Mouse (Mus musculus): Measurements from ENCODE around the gene Mical2. TPM values are rescaled to one million over a fixed set of nuclear protein-coding genes. Genes with fewer than 3 reads are reported as not detected.

The Mical2 gene
- polyA plus RNA-seq, 2 experiments, result 5.0 to 7.5 TPM

- ATAC-seq (ENCODE audit: low FRiP score, low read depth) (no peak), DNase-seq (ENCODE audit: low spot score) (no peak)
- no peak overlapping the region for H3K27ac ChIP-seq (replicated peaks; ENCODE audit: low read depth, low read length)
- TF ChIP-seq POLR2A (IDR thresholded peaks at IDR 0.05; ENCODE audit: borderline replicate concordance, extremely low read depth, insufficient read depth, insufficient read length), result no peak
- no peaks in the 10 kb centered on the region for H3K36me3 ChIP-seq (ENCODE audit: control insufficient read depth, insufficient read depth, low read length)
- no peaks in the 10 kb centered on the region for H3K27me3 ChIP-seq (ENCODE audit: control insufficient read depth, insufficient read depth, low read length)
- 82% methylated on average over 8 of the region's 8 CpGs for WGBS
- no peak overlapping the region for H3K4me3 ChIP-seq (replicated peaks; ENCODE audit: low read length)
- H3K9ac ChIP-seq (ENCODE audit: low read depth, low read length, severe bottlenecking), result no peak overlapping the region
- H3K9me3 ChIP-seq (ENCODE audit: control insufficient read depth, low read length), result no peaks in the 10 kb centered on the region
- H3K4me2 ChIP-seq (replicated peaks; ENCODE audit: low read depth, low read length, severe bottlenecking), result no peak overlapping the region
- H3K4me1 ChIP-seq (ENCODE audit: control insufficient read depth, insufficient read depth, low read length), result peaks cover 2% of the 10 kb centered on the region; the same call in 1 of the 2 replicates
Observed at GRCm38 (mm10) chr7:112285573-112285972, 59.9 kb downstream of the Mical2 start.

- Histone ChIP-seq H3K27ac (replicated peaks; ENCODE audit: low read depth, low read length) (no peak overlapping the region), H3K4me3 (replicated peaks; ENCODE audit: low read length) (no peak overlapping the region), H3K27me3 (ENCODE audit: control insufficient read depth, insufficient read depth, low read length) (no peaks in the 10 kb centered on the region), H3K4me2 (replicated peaks; ENCODE audit: low read depth, low read length, severe bottlenecking) (no peak overlapping the region), H3K4me1 (ENCODE audit: control insufficient read depth, insufficient read depth, low read length) (peaks cover 2% of the 10 kb centered on the region; the same call in 1 of the 2 replicates), H3K9ac (ENCODE audit: low read depth, low read length, severe bottlenecking) (no peak overlapping the region), H3K36me3 (ENCODE audit: control insufficient read depth, insufficient read depth, low read length) (no peaks in the 10 kb centered on the region), H3K9me3 (ENCODE audit: control insufficient read depth, low read length) (no peaks in the 10 kb centered on the region)
- no peak for TF ChIP-seq POLR2A (IDR thresholded peaks at IDR 0.05; ENCODE audit: borderline replicate concordance, extremely low read depth, insufficient read depth, insufficient read length)
- WGBS, result 90% methylated on average over 5 of the region's 5 CpGs
- ATAC-seq (ENCODE audit: low FRiP score, low read depth), result no peak
- no peak for DNase-seq (ENCODE audit: low spot score)
Observed at GRCm38 (mm10) chr7:112288352-112289107, 62.9 kb downstream of the Mical2 start.

- ATAC-seq (ENCODE audit: low FRiP score, low read depth), result no peak; the same call in 1 of the 2 replicates
- no peaks in the 10 kb centered on the region for H3K36me3 ChIP-seq (ENCODE audit: control insufficient read depth, insufficient read depth, low read length)
- no peak for DNase-seq (ENCODE audit: low spot score)
- H3K27ac ChIP-seq (replicated peaks; ENCODE audit: low read depth, low read length), result 0 out of 2 replicates have a peak overlapping the region, but pooled peaks have one; percentile 33
- WGBS, result 57% methylated on average over 5 of the region's 5 CpGs
- no peak overlapping the region for H3K4me3 ChIP-seq (replicated peaks; ENCODE audit: low read length)
- peaks cover 2% of the 10 kb centered on the region; the same call in 1 of the 2 replicates for H3K4me1 ChIP-seq (ENCODE audit: control insufficient read depth, insufficient read depth, low read length)
- no peaks in the 10 kb centered on the region for H3K9me3 ChIP-seq (ENCODE audit: control insufficient read depth, low read length)
- no peaks in the 10 kb centered on the region for H3K27me3 ChIP-seq (ENCODE audit: control insufficient read depth, insufficient read depth, low read length)
- no peak overlapping the region for H3K4me2 ChIP-seq (replicated peaks; ENCODE audit: low read depth, low read length, severe bottlenecking)
- H3K9ac ChIP-seq (ENCODE audit: low read depth, low read length, severe bottlenecking), result no peak overlapping the region
- no peak for TF ChIP-seq POLR2A (IDR thresholded peaks at IDR 0.05; ENCODE audit: borderline replicate concordance, extremely low read depth, insufficient read depth, insufficient read length)
Observed at GRCm38 (mm10) chr7:112289514-112289913, 63.9 kb downstream of the Mical2 start.

- no peaks in the 10 kb centered on the region for H3K27me3 ChIP-seq (ENCODE audit: control insufficient read depth, insufficient read depth, low read length)
- no peaks in the 10 kb centered on the region for H3K9me3 ChIP-seq (ENCODE audit: control insufficient read depth, low read length)
- peak overlapping the region; percentile 33; the same call in 1 of the 2 replicates for H3K27ac ChIP-seq (replicated peaks; ENCODE audit: low read depth, low read length)
- ATAC-seq (ENCODE audit: low FRiP score, low read depth) (no peak), DNase-seq (ENCODE audit: low spot score) (no peak)
- H3K4me1 ChIP-seq (ENCODE audit: control insufficient read depth, insufficient read depth, low read length), result peaks cover 2% of the 10 kb centered on the region; the same call in 1 of the 2 replicates
- H3K4me2 ChIP-seq (replicated peaks; ENCODE audit: low read depth, low read length, severe bottlenecking), result no peak overlapping the region
- no peak for TF ChIP-seq POLR2A (IDR thresholded peaks at IDR 0.05; ENCODE audit: borderline replicate concordance, extremely low read depth, insufficient read depth, insufficient read length)
- no peaks in the 10 kb centered on the region for H3K36me3 ChIP-seq (ENCODE audit: control insufficient read depth, insufficient read depth, low read length)
- no peak overlapping the region for H3K4me3 ChIP-seq (replicated peaks; ENCODE audit: low read length)
- no peak overlapping the region for H3K9ac ChIP-seq (ENCODE audit: low read depth, low read length, severe bottlenecking)
- 54% methylated on average over 4 of the region's 4 CpGs for WGBS
Observed at GRCm38 (mm10) chr7:112289990-112290389, 64.3 kb downstream of the Mical2 start.

DNA sequence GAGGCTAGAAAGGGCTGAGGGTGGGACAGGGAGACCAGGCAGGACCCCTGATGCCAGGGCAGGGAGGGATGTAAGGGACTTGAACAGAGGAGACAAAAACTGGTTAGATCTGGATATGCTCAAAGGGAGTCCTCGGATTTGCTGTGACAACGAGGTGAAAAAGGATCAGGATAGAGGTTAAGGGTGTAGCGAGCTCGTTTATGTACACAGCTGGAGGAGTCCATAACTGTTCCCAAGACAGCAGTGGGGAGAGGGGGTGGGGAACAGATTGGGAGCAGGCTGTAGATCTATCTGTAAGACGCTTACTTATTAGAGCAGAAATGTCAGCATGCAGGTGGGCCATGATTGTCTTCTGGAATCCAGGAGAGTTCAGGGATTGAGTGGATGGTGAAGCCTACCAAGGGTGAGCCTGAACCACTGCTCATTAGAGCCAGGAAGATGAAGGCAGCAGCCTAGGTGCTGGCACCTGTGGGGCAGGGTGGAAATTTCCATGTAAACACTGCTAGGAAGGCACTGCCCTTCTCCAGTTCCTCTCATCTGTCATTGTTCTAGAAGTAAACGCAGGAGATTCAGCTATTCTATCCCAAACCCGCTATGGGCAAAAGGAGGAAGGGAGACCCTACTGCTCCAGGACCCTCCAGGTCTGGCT is 67.9 kb downstream of the Mical2 start:
- H3K4me2 ChIP-seq (replicated peaks; ENCODE audit: low read depth, low read length, severe bottlenecking), result no peak overlapping the region
- no peaks in the 10 kb centered on the region for H3K9me3 ChIP-seq (ENCODE audit: control insufficient read depth, low read length)
- TF ChIP-seq POLR2A (IDR thresholded peaks at IDR 0.05; ENCODE audit: borderline replicate concordance, extremely low read depth, insufficient read depth, insufficient read length), result no peak
- no peak overlapping the region for H3K27ac ChIP-seq (replicated peaks; ENCODE audit: low read depth, low read length)
- no peaks in the 10 kb centered on the region; the same call in 1 of the 2 replicates for H3K4me1 ChIP-seq (ENCODE audit: control insufficient read depth, insufficient read depth, low read length)
- H3K9ac ChIP-seq (ENCODE audit: low read depth, low read length, severe bottlenecking), result no peak overlapping the region
- ATAC-seq (ENCODE audit: low FRiP score, low read depth) (no peak), DNase-seq (ENCODE audit: low spot score) (no peak)
- no peak overlapping the region for H3K4me3 ChIP-seq (replicated peaks; ENCODE audit: low read length)
- 56% methylated on average over 7 of the region's 7 CpGs for WGBS
- no peaks in the 10 kb centered on the region for H3K27me3 ChIP-seq (ENCODE audit: control insufficient read depth, insufficient read depth, low read length)
- H3K36me3 ChIP-seq (ENCODE audit: control insufficient read depth, insufficient read depth, low read length), result no peaks in the 10 kb centered on the region

Measured in limb, embryonic 14.5 days (tissue).